Mouse (Mus musculus) C2C12 (cell line): Measurements from ENCODE around the gene Fads2.

Experiments
- CEBPB ChIP-seq: IDR thresholded peaks from one replicate; pipeline ENCODE4 v1.6.1; 2011; ENCODE audit warnings: low read depth, mild to moderate bottlenecking, control low read depth, moderate library complexity
- CTCF ChIP-seq: IDR thresholded peaks from one replicate; pipeline ENCODE4 v1.5.1; 2011; ENCODE audit not compliant: control insufficient read depth, insufficient read depth, insufficient read length
- FOSL1 ChIP-seq: IDR thresholded peaks from one replicate; pipeline ENCODE4 v1.8.0; 2011; ENCODE audit warnings: mild to moderate bottlenecking, low read length; ENCODE audit not compliant: poor library complexity, insufficient read depth, severe bottlenecking
- MAX ChIP-seq: IDR thresholded peaks from one replicate; pipeline ENCODE4 v1.6.1; 2011; ENCODE audit warnings: mild to moderate bottlenecking, control low read depth
- MYOD1 ChIP-seq: IDR thresholded peaks from one replicate; pipeline ENCODE4 v1.6.1; 2011; ENCODE audit warnings: low read depth; ENCODE audit not compliant: control insufficient read depth, insufficient read length
- MYOG ChIP-seq: IDR thresholded peaks from one replicate; pipeline ENCODE4 v1.6.1; 2011; ENCODE audit not compliant: control insufficient read depth, insufficient read length; ENCODE audit errors: extremely low read depth
- USF1 ChIP-seq: IDR thresholded peaks from one replicate; pipeline ENCODE4 v1.6.1; 2011; ENCODE audit warnings: low read depth, mild to moderate bottlenecking, control low read depth, moderate library complexity

DNA sequence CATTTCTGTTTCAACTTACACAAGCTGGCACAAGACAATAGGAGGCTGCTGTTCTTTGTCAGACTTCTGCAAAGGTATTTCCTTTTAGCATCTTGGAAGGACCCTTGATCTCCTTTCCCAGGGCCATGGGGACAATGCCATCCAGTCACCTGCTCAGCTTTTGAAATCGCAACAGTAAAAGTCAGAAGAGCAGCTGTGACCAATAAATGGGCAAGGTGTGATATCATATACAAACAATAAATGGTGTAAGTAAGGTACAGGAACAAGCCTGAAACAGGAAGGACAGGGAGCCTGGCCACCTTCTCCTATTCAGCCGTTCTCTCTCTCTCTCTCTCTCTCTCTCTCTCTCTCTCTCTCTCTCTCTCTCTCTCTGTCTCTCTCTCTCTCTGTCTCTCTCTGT is 51.1 kb downstream of the Fads2 start:
- TF ChIP-seq CTCF, result no peak
- no peak for TF ChIP-seq MYOD1
- no peak for TF ChIP-seq MYOG
- no peak for TF ChIP-seq USF1
- no peak for TF ChIP-seq FOSL1
- no peak for TF ChIP-seq MAX
- no peak for TF ChIP-seq CEBPB
